Mouse (Mus musculus) layer of hippocampus, postnatal 36 days (tissue): ENCODE measurements around the gene Raet1e. TPM values are rescaled to one million over a fixed set of nuclear protein-coding genes. Genes with fewer than 3 reads are reported as not detected.
"Not testable (repeated sequence)": the region's sequence is repeated elsewhere in the genome, so short reads cannot be mapped to it uniquely, and the experiment has no call there.

Source experiments
- DNase-seq, 2 experiments: peaks; one replicate each; pipeline ENCODE4 v3.0.0; 2022
- total RNA-seq, 2 experiments: library from RNA; stranded (reverse); gene quantifications; 2 replicates each; pipeline ENCODE4 v1.2.3; 2021

Raet1e gene
- total RNA-seq, 2 experiments from 2014 or later, result not detected

DNA sequence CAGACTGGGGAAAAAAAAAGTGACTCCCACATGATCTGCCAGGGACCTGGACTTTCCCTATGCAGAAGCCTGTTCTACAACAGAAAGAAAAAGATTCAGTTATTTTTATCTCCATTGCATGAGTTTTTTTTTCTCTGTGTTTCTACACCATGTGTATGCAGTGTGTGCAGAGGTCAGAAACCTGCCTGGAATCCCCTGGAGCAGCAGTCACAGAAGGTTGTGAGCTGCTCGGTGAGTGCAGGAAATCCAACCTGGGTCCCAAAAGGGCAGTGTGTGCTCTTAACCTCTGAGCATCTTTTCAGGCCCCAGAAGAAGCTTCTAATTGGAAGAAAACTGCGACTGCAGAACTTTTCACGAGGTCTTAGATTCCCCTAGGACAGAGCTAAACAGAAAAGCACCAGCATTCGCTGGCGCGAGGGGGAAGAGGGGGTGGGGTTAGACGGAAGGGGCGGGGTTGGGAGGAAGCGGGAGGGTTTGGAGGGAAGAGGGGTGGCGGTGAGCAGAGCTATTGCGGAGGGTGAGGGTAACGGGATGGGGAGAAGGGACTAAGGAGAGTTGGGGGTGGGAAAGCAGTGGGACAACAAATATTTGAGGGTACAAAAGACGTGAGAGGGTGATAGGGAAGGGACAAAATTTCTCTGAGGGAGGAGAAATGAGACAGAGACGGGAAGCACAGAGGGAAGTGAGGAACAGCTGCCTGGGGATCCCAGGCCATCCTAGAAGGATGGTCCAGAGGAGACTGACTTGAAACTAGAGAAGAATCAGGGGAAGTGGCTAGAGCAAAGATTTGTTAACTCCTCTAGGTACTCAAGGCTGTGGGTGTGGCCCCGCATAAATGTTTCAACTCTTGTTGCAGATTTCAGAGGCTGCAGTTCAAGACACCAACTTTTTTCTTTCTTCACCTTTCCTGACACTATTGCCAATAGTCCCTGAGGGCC is 203.3 kb downstream of the Raet1e start:
- DNase-seq, result not testable (repeated sequence)

DNA sequence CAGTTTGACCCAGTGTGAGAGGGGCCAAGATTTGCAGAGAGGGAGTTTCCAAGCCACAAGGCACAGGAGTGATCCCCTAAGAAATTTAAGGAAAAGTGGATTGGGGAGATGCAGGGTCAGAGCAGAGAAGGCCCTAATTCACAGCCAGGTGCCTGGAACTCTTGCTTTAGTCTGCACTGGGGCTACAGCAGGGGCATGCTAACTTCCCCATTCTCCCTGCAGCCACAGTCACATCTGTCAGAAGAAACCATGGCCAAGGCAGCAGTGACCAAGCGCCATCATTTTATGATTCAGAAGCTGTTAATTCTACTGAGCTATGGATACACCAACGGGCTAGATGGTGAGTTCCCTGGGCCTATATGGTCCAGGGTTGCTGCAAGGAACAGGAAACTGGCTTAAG is 204.1 kb downstream of the Raet1e start:
- DNase-seq, result not testable (repeated sequence)

DNA sequence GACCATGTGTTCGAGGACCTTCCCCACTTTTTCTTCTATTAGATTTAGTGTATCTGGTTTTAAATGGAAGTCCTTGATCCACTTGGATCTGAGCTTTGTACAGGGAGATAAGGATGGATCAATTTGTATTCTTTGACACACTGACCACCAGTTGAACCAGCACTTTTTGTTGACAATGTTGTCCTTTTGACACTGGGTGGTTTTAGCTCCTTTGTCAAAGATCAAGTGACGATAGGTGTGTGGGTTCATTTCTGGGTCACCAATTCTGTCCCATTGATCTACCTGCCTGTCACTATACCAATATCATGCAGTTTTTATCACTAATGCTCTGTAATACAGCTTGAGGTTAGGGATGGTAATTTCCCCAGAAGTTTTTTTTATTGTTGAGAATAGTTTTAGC is 206.5 kb downstream of the Raet1e start:
- not testable (repeated sequence) for DNase-seq

DNA sequence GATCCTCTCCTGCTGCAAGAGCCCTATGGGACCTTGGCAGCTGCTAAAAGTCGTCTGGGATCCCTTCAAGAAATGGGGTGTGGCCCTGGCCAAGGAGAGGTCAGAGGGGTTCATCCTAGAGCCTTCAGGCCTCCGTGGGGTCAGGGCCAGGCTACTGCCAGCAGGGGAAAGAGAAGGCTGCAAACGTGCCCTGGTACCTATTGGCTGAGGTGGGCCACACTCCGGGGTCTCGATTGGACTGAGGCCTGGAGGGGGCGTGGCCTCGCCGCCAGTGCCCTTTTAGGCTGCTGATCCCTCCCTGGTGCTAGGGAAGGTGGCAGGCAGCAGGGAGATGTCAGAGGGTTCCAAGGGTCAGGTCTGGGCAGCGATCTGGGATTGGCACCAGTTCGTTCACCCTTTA is 222.9 kb downstream of the Raet1e start:
- DNase-seq, result not testable (repeated sequence)

DNA sequence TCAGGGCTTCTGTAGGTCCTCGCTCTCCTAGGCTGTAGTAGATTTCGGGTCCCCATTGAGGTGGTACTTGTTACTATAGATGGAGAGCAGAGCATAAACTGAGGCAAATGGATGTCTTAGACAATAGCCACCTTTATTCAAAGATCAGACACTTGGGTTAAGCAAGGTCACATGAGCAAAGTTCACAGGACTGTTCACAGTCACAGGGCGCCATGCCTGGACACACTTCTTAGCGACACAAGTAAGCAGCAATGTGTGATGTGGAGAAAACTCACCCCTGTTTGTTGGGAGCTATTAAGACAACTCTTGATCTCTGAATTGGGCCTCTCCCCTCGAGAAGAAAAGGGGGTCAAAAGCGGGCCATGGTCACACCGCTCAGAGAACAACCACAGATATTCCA is 231.8 kb downstream of the Raet1e start:
- not testable (repeated sequence) for DNase-seq

DNA sequence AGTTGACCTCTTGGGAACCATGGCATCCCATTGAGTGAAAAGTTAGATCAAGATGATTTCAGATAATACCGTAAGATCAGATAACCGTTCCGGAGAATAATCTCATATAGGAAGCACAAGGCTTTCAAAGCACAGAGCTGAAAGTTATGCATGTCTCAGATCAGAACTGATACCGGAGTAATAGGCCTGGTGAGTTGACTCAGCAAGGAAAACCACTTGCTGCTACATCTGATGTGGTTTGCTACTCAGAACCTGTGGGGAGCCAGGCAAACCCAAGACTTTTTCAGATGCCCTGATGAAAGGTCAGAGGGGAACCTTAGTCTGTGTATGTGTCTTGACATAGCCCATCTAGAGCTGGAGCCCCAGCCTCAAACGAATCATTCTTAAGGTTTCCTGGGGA is 233.2 kb downstream of the Raet1e start:
- DNase-seq, result not testable (repeated sequence)

DNA sequence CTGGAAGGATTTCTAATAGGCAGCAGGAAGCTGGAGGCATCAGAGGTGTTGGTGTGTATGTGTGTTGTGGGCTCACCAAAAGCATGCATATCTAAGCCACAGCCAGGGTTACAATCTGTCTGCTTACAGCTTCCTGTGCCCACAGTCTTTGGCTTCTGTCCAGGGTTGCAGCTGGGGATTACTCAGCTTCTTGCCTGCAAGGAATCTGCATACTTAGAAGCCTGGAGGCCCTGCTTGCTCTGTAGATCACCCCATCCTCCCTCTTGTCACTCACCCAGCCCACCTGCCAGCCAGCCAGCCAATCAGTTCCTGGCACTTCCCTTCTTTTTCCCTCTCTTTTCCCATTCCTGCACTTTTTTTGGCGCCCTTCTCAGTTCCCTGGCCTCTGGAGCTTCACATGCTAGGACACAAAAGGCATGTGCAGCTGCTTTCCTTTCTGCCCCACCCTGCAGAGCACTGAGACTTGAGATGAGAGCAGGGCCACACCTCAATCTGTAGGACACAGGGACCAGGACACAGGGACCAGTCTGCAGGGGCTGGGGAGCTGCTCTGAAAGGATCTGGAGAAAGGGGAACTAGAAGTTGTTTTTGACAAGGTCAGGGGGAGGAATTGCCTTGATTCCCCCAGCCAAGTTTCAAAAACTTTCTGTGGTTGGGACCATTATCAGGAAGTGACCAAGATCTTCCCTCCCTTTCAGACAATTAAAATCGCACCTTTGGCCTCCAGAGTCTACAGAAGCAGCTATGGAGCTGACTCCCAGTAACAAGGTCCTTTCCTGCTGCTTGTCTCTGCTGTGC is 234.9 kb downstream of the Raet1e start:
- DNase-seq, result not testable (repeated sequence)

DNA sequence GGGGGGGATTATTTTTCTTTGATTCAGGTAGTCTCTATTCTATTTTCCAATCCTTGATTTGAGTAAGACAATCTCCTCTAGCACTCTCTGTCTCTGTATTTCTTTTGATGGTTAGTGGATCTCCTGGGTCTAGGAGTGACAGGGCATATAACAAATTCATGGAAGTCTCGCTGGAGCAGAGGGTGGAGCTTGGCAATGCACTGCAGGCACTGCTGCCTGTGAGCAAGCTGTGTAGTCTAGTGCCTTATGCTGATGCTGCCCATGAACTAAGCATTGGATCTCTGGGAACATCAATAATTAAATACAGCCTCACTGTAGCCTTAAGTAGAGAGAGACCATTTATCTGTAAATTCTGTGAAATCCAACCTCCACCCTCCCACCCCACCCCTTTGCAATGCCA is 238.3 kb downstream of the Raet1e start:
- not testable (repeated sequence) for DNase-seq

DNA sequence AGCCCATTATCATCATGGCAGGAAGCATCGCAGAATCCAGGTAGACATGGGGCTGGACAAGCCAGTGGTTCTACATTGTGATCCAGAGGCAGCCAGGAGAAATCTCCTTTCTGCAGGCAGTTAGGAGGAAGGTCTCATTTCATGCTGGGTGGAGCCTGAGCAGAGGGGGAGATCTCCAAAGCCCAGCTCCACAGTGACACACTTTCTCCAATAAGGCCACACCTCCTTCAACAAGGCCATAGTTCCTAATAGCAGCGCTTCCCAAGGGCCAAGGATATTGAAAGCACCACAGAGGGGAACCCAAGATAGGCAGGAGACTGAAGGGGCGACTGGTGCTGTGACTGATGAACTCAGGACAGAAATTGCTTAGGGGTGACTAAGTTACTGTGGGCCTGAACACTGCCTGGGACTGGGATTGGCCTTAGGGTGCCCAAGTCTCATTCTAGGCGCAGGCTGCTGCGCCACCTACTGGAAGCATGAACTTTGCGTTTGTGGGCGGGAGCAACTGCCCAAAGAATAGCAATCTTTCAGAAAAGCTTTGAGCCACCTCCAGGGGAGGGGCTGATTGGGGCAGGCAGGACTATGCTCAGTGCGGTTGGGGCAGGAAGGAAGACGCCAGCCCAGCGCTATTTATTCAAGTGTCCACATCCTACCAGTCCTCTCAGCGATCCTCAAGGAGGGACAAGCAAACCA is 244.0 kb downstream of the Raet1e start:
- peak; percentile 12 to 14 for DNase-seq

DNA sequence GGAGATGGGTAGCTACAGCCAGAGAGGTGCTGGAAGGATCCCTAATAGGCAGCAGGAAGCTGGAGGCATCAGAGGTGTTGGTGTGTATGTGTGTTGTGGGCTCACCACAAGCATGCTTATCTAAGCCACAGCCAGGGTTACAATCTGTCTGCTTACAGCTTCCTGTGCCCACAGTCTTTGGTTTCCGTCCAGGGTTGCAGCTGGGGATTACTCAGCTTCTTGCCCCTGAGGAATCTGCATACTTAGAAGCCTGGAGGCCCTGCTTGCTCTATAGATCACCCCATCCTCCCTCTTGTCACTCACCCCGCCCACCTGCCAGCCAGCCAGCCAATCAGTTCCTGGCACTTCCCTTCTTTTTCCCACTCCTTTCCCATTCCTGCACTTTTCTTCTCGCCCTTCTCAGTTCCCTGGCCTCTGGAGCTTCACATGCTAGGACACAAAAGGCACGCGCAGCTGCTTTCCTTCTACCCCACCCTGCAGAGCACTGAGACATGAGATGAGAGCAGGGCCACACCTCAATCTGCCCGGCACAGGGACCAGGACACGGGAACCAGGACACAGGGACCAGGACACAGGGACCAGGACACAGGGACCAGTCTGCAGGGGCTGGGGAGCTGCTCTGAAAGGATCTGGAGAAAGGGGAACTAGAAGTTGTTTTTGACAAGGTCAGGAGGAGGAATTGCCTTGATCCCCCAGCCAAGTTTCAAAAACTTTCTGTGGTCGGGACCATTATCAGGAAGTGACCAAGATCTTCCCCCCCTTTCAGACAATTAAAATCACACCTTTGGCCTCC is 255.5 kb downstream of the Raet1e start:
- DNase-seq, result peak in 1 of 2 experiments; percentile 8

Other genes with a start within 250 kb of the Raet1e start
- not detected for gene 4930444G20Rik, start 90.5 kb upstream of the Raet1e start, total RNA-seq
- gene E030030I06Rik, start 9.3 kb upstream of the Raet1e start, total RNA-seq, result not detected
- gene H60b, start within 50 bp of the Raet1e start, total RNA-seq, result not detected
- not detected for gene Raet1d, start 202.0 kb downstream of the Raet1e start, total RNA-seq